Mouse (Mus musculus) megakaryocyte-erythroid progenitor cell, adult 5 weeks (primary cell): ENCODE measurements around the gene Dcxr. TPM values are rescaled to one million over a fixed set of nuclear protein-coding genes. Genes with fewer than 3 reads are reported as not detected.

Experiments used
- polyA plus RNA-seq: library from polyadenylated mRNA; stranded (reverse); fragments of >175 nt; gene quantifications from 2 replicates; pipeline ENCODE4 v1.2.3, GENCODE M21; 2012

Gene Dcxr
- 32.0 and 32.8 TPM in 2 replicates for polyA plus RNA-seq

DNA sequence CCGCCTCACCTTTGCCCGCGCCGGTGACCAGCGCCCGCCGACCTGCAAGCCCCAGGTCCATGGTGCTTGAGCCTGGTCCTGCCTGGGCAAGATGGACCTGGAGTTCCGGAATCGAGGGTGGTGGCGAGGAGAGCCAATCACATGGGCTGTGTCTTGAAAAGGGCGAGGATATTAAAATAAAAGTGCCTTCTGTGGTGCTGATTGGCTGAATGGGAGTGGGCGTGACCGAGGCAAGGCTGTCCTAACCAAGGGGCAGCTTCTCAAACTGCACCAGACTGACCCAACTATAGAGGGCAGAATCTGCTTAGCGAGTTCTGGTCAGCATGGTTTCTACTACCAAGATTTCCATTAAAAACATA lies at the start of gene Dcxr:
TSS of gene Dcxr (minus strand) at position 113 of the 359 bp plus-strand sequence.

DNA sequence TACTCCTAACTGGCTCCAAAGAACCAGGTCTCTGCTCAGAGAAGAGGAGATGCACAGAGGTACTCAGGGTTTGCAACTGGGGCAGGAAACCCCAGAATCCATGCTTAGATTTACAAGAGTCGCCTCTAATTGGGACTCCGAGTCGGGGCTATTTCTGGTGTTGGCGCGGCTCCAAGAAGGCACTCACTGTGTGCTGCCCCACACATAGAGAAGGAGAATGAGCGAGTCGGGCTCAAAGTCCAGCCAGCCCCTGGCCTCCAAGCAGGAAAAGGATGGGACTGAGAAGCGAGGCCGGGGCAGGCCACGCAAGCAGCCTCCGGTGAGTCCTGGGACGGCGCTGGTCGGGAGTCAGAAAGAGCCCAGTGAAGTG lies 35.6 kb upstream of the Dcxr start, which contains the start of gene Hmga1b:
TSS of gene Hmga1b (plus strand) at position 123 of the 370 bp plus-strand sequence.

DNA sequence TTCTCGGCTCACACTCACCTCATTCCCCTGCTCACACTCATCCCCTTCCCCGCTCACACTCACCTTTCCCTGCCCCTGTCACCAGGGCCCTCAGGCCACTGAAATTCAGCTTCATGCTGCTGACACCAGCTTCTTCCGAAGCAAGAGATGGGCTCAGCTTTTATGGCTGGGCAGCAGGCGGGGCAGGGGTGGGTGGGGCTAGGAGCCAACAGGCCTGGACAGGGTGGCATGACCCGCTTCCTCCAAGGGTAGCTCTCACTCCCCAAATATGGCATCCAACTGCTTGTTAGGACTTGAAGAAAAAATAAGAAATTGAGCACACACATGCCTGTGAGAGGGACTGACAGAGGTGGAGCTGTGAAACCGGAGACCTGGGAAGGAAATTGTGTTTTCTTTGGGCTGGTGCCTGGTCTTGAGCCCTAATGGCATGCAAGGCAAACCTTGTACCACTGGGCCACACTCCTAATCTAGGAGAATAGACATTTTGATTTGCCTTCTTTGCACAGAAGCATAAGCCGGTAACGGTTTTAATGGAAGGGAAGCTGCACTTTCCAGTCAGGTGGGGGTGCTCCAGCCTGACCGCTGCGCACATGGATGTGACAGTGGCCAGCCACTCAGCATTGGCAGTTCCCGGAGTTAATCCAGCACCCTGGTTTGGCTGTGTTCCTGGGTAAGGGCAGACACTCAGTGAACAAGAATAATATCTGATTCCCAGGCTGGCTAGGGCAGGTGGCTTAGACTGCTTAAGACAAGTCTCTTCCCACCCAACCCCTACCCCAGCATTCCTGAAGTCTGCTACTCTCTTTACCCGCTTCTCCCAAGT lies 5.0 kb upstream of the Dcxr start, which contains the start of gene Cbr2:
TSS of gene Cbr2 (minus strand) at position 257 of the 823 bp plus-strand sequence.

GRCm38 (mm10) chr11:120721124-120722066 lies 5.7 kb downstream of the Dcxr start, which contains the start of gene Rac3:
Gene Rac3 (plus strand): TSS chr11:120721470.

DNA sequence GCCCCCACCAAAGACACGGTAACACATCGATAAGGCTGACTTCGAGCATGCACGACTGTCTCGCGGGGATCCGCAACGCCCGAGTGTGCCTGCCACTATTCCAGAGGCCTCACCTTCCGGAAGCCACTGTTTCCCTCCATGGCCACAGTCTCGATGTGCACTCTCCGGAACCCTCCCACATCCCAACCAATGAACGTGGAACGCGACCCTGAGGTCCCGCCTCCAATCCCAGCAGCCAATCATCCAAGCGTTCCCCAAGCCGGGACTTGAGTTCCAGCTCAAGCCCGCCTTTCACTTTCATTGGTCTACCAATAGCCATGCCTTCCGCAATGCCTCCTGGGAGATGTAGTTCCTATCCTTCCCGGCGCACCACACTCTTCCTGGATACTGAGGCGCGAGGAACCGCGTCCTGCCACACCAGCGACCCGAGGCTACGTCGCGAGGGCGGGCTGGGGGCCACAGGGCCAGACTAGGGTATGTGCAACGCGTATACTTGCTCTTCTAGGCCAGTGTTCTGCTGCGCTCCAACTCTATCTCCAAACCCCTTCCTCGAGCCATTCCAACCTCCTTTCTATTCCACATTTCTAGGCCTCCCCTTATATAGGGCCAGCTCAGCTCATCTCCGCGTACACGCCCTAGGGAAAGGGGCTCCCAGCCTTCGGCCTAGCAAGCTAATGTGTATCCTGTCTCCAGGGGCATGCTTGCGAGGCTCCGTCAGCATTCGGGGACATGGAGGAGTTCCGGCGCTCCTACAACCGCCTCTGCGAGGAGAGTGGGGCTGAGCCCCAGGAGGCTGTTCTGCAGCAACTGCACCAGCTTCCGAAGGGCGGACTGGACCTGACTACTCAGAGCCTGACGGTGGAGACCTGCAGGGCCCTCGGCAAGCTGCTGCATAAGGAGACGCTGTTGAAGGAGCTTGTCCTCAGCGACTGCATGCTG lies 13.2 kb downstream of the Dcxr start, which contains the start of the genes Cenpx and Lrrc45:
TSS of gene Cenpx (minus strand) at position 159 of the 939 bp plus-strand sequence.
TSS of gene Lrrc45 (plus strand) at position 346 of the 939 bp plus-strand sequence.

Other genes starting within 250 kb of the Dcxr start
- gene Mrpl12, start 242.7 kb downstream of the Dcxr start, polyA plus RNA-seq = 467 and 483 TPM in 2 replicates
- gene Slc25a10, start 235.4 kb downstream of the Dcxr start, polyA plus RNA-seq = 47.2 and 58.4 TPM in 2 replicates
- not detected in 2 replicates for gene Gcgr, start 196.6 kb downstream of the Dcxr start, polyA plus RNA-seq
- 170 and 188 TPM in 2 replicates for gene Mcrip1, start 177.6 kb downstream of the Dcxr start, polyA plus RNA-seq
- gene Ppp1r27, start 176.1 kb downstream of the Dcxr start, polyA plus RNA-seq = 0.24 TPM in 1 of 2 replicates, not detected in the other
- 1,164 and 1,680 TPM in 2 replicates for gene P4hb, start 154.0 kb downstream of the Dcxr start, polyA plus RNA-seq
- gene Arhgdia, start 145.7 kb downstream of the Dcxr start, polyA plus RNA-seq = 1,098 and 1,284 TPM in 2 replicates
- 339 and 360 TPM in 2 replicates for gene Alyref, start 128.9 kb downstream of the Dcxr start, polyA plus RNA-seq
- 111 and 156 TPM in 2 replicates for gene Anapc11, start 128.9 kb downstream of the Dcxr start, polyA plus RNA-seq
- 1.6 and 2.9 TPM in 2 replicates for gene Npb, start 118.8 kb downstream of the Dcxr start, polyA plus RNA-seq
- 93.8 and 116 TPM in 2 replicates for gene Pcyt2, start 109.3 kb downstream of the Dcxr start, polyA plus RNA-seq
- gene Sirt7, start 102.0 kb downstream of the Dcxr start, polyA plus RNA-seq = 246 and 280 TPM in 2 replicates
- gene Mafg, start 93.7 kb downstream of the Dcxr start, polyA plus RNA-seq = 51.4 and 66.1 TPM in 2 replicates
- 1.2 and 1.5 TPM in 2 replicates for gene Pycr1, start 83.5 kb downstream of the Dcxr start, polyA plus RNA-seq
- 0.05 TPM in 1 of 2 replicates, not detected in the other for gene Myadml2, start 79.1 kb downstream of the Dcxr start, polyA plus RNA-seq
- 0.17 and 0.18 TPM in 2 replicates for gene Notum, start 66.1 kb downstream of the Dcxr start, polyA plus RNA-seq
- 360 and 376 TPM in 2 replicates for gene Aspscr1, start 54.3 kb downstream of the Dcxr start, polyA plus RNA-seq
- gene Cenpx, start 13.5 kb downstream of the Dcxr start, polyA plus RNA-seq = 97.1 and 99.7 TPM in 2 replicates
- gene Lrrc45, start 13.4 kb downstream of the Dcxr start, polyA plus RNA-seq = 59.1 and 87.9 TPM in 2 replicates
- gene Rac3, start 5.8 kb downstream of the Dcxr start, polyA plus RNA-seq = 5.4 and 8.3 TPM in 2 replicates
- not detected in 2 replicates for gene Cbr2, start 4.8 kb upstream of the Dcxr start, polyA plus RNA-seq
- gene Hmga1b, start 35.5 kb upstream of the Dcxr start, polyA plus RNA-seq = 38.6 and 45.6 TPM in 2 replicates
- gene Rfng, start 56.9 kb upstream of the Dcxr start, polyA plus RNA-seq = 54.4 and 68.5 TPM in 2 replicates
- 52.0 and 53.8 TPM in 2 replicates for gene Gps1, start 57.0 kb upstream of the Dcxr start, polyA plus RNA-seq
- gene Dus1l, start 69.1 kb upstream of the Dcxr start, polyA plus RNA-seq = 131 and 148 TPM in 2 replicates
- gene Fasn, start 97.3 kb upstream of the Dcxr start, polyA plus RNA-seq = 256 and 260 TPM in 2 replicates
- gene Ccdc57, start 205.6 kb upstream of the Dcxr start, polyA plus RNA-seq = 5.9 and 8.1 TPM in 2 replicates
- 15.1 and 25.3 TPM in 2 replicates for gene Slc16a3, start 221.2 kb upstream of the Dcxr start, polyA plus RNA-seq